Mouse (Mus musculus) 3T3-L1 (cell line): ENCODE measurements around the gene Bmp8a.
"Not testable (repeated sequence)": the region's sequence is repeated elsewhere in the genome, so short reads cannot be mapped to it uniquely, and the experiment has no call there.

Experiments
- DNase-seq: peaks from one replicate; pipeline ENCODE4 v3.0.0-alpha.2; 2015; ENCODE audit warnings: low read depth, low spot score

The Bmp8a gene

GRCm38 (mm10) chr4:123286790-123287189 lies 56.3 kb downstream of the Bmp8a start:
- no peak for DNase-seq

- no peak for DNase-seq
These were observed 58.1 kb downstream of the Bmp8a start for GRCm38 (mm10) chr4:123284731-123285624.

- peak; percentile 63 for DNase-seq
These were observed 59.4 kb downstream of the Bmp8a start for GRCm38 (mm10) chr4:123283675-123284064.

GRCm38 (mm10) chr4:123282915-123283674 lies 60.0 kb downstream of the Bmp8a start:
- not testable (repeated sequence) for DNase-seq

- peak; percentile 90 for DNase-seq
These were observed 60.6 kb downstream of the Bmp8a start for GRCm38 (mm10) chr4:123282500-123282899.

- DNase-seq = no peak
These were observed 62.9 kb downstream of the Bmp8a start for GRCm38 (mm10) chr4:123280117-123280516.

GRCm38 (mm10) chr4:123271063-123271462 lies 72.0 kb downstream of the Bmp8a start:
- no peak for DNase-seq
